Mouse (Mus musculus): ENCODE data around the gene Fam196b. TPM values are rescaled to one million over a fixed set of nuclear protein-coding genes. Genes with fewer than 3 reads are reported as not detected.

Fam196b gene
- polyA plus RNA-seq, 1 experiment = 0.75 TPM

DNA sequence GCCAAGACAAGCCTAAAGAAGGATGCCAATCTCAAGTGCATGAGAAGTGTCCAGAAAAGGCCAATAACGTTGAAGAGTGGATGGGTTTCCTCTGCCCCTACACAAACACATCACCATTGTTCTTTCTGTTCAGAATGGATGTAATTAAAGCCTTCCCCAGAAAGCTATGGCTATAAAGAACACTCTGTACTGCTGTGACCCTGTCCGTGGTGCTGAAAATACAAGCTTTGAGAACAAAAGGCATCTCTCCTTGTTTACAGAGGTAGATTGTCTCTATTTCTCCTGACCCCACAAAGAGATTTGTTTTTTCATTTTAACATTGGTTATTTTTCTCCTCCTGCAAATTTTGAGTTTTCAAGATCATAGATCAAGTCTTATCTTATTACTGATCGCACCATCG lies 133.3 kb downstream of the Fam196b start:
- Histone ChIP-seq H3K4me3 (ENCODE audit: insufficient read depth, low read length) (no peak overlapping the region), H3K27ac (ENCODE audit: insufficient read depth, low read length) (no peak overlapping the region), H3K4me1 (ENCODE audit: control insufficient read depth, insufficient read depth, low read length) (no peaks in the 10 kb centered on the region)
- TF ChIP-seq CTCF (IDR thresholded peaks at IDR 0.05; ENCODE audit: extremely low read depth, insufficient read depth, low read length) (no peak), POLR2A (IDR thresholded peaks at IDR 0.05; ENCODE audit: extremely low read depth, insufficient read depth, low read length) (no peak)

DNA sequence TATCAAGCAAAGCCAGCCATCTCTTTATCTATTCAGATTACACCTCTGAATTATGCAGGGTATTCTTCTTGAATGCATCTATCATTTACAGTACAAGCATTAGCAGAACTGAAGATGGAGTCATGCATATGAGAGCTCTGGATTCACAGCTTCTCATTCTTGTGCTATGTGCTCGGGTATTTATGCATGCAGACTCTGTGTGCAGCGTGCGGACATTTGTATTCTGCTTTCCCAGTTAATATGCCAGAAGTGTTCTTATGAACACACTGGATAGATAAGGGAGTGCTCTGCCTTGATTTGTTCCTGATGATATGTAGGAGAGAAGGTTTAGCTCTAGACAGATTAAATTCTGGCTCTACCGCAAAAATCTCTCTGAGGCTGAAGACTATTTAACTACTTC lies 135.3 kb downstream of the Fam196b start:
- H3K27ac ChIP-seq (ENCODE audit: insufficient read depth, low read length) = no peak overlapping the region
- TF ChIP-seq POLR2A (IDR thresholded peaks at IDR 0.05; ENCODE audit: extremely low read depth, insufficient read depth, low read length) (no peak), CTCF (IDR thresholded peaks at IDR 0.05; ENCODE audit: extremely low read depth, insufficient read depth, low read length) (no peak)
- H3K4me3 ChIP-seq (ENCODE audit: insufficient read depth, low read length) = no peak overlapping the region
- H3K4me1 ChIP-seq (ENCODE audit: control insufficient read depth, insufficient read depth, low read length) = no peaks in the 10 kb centered on the region

DNA sequence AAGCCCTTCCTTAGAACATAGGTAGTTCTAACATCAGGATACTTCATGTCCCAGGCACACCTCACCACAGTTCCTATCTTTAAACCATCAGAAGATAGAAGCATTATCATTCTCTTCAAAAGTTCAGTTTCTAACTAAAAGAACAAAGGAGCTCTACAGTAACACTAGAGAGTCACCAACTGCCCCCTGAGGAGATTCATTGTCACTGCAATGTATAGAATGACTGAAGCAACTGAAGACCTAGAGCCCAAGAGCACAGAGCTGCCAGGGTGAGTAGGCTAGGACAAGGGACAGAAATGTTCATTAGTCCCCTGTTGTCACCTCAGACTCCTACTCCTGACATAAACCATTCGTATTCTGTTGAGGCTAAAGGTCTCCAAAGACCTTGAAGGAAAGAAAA lies 152.4 kb downstream of the Fam196b start:
- no peak for TF ChIP-seq POLR2A (IDR thresholded peaks at IDR 0.05; ENCODE audit: extremely low read depth, insufficient read depth, low read length)
- no peak for TF ChIP-seq CTCF (IDR thresholded peaks at IDR 0.05; ENCODE audit: extremely low read depth, insufficient read depth, low read length)

DNA sequence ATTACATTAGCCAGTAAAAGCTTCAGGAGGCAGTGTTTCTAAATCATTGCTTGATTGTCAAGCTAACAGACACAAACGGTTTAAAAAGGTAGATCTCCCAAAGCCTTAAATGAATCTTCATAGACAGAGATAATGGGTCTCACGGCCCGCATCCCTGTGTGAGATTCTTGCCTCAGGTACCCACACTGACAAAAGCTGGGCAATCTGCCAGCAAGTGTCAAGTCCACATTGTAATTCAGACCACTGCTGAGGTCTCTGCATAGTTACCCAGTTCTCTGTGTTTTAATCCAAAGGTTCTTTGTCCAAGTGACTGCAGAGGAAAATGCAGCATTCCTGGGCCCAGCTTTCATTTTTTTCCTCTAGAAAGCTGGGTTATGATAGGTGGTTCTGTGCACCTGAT lies 153.9 kb downstream of the Fam196b start:
- no peak overlapping the region for H3K27ac ChIP-seq (ENCODE audit: insufficient read depth, low read length)
- no peak overlapping the region for H3K4me3 ChIP-seq (ENCODE audit: insufficient read depth, low read length)
- H3K4me1 ChIP-seq (ENCODE audit: control insufficient read depth, insufficient read depth, low read length) = no peaks in the 10 kb centered on the region
- TF ChIP-seq POLR2A (IDR thresholded peaks at IDR 0.05; ENCODE audit: extremely low read depth, insufficient read depth, low read length) (no peak), CTCF (IDR thresholded peaks at IDR 0.05; ENCODE audit: extremely low read depth, insufficient read depth, low read length) (no peak)

More for the DNA sequence above, 152.4 kb downstream of the Fam196b start:
- Histone ChIP-seq H3K27ac (ENCODE audit: insufficient read depth, low read length) (no peak overlapping the region), H3K4me3 (ENCODE audit: insufficient read depth, low read length) (no peak overlapping the region), H3K4me1 (ENCODE audit: control insufficient read depth, insufficient read depth, low read length) (no peaks in the 10 kb centered on the region)

DNA sequence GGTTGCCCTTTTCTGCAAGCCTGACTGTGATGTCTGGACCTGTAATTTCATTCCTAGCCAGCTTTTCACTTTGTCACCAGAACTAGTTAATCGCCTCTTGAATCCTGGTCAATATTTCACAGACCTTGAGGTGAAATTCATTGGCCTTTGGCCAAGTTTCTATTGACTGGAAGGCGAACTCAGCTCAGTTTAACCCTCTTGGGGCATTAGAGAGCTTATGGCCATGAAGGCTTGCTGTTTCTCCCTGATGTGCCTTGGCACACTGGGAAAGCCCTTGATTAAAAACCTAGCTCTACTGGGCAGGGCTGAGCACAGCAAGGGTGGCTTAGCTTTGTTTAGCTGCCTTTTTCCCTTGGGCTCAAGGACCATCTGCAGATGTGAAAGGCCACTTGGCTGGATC lies 155.2 kb downstream of the Fam196b start:
- Histone ChIP-seq H3K4me1 (ENCODE audit: control insufficient read depth, insufficient read depth, low read length) (no peaks in the 10 kb centered on the region), H3K27ac (ENCODE audit: insufficient read depth, low read length) (no peak overlapping the region), H3K4me3 (ENCODE audit: insufficient read depth, low read length) (no peak overlapping the region)
- no peak for TF ChIP-seq CTCF (IDR thresholded peaks at IDR 0.05; ENCODE audit: extremely low read depth, insufficient read depth, low read length)
- TF ChIP-seq POLR2A (IDR thresholded peaks at IDR 0.05; ENCODE audit: extremely low read depth, insufficient read depth, low read length) = no peak

Other genes starting within 250 kb of the Fam196b start
- gene 4930469K13Rik, start 216.3 kb upstream of the Fam196b start, polyA plus RNA-seq (2012; rRNA removed) = not detected in 2 replicates
- 0.04 TPM in 1 of 2 replicates, not detected in the other for gene Foxi1, start 106.7 kb upstream of the Fam196b start, polyA plus RNA-seq (2012; rRNA removed)